Mouse (Mus musculus) CH12.LX (cell line): ENCODE data around the gene Tshz2. TPM values are rescaled to one million over a fixed set of nuclear protein-coding genes. Genes with fewer than 3 reads are reported as not detected.

Source experiments
- DNase-seq: peaks from one replicate; pipeline ENCODE4 v3.0.0-alpha.2; 2013; ENCODE audit errors: extremely low read depth
- H3K27ac ChIP-seq: 2 replicates; pipeline ENCODE4 v1.5.1; 2012; ENCODE audit warnings: low read depth, mild to moderate bottlenecking, control low read depth, moderate library complexity; ENCODE audit not compliant: insufficient read depth
- H3K27me3 ChIP-seq: replicated peaks from 2 replicates; pipeline ENCODE3; 2012; ENCODE audit warnings: inconsistent platforms
- H3K36me3 ChIP-seq, 2 experiments: replicated peaks in 1 of 2; 2 replicates each; pipeline versions ENCODE3 to v1.6.1; 2012; ENCODE audit warnings: inconsistent platforms in 1 of 2, low read length in 1 of 2, mild to moderate bottlenecking in 1 of 2, mixed read lengths in 1 of 2, moderate library complexity in 1 of 2; ENCODE audit not compliant: control insufficient read depth in 1 of 2, insufficient read depth in 1 of 2
- H3K4me1 ChIP-seq, 2 experiments: 2 replicates each; pipeline ENCODE4 v1.6.1; 2012; ENCODE audit warnings: inconsistent platforms in 1 of 2, moderate library complexity in 1 of 2; ENCODE audit not compliant: insufficient read depth in 2 of 2, control insufficient read depth in 1 of 2
- H3K4me2 ChIP-seq: 2 replicates; pipeline ENCODE4 v1.6.1; 2012; ENCODE audit warnings: low read depth, mild to moderate bottlenecking, control low read depth; ENCODE audit not compliant: poor library complexity, insufficient read depth, severe bottlenecking
- H3K4me3 ChIP-seq, 3 experiments: fragments of 150-350 bp in 1 of 3; sonication (generic) in 1 of 3; replicated peaks in 1 of 3; 2 replicates each; pipeline versions ENCODE3 to v1.5.1; 2011 to 2012; ENCODE audit warnings: low read depth in 2 of 3, low read length in 2 of 3, mild to moderate bottlenecking in 2 of 3, moderate library complexity in 2 of 3, control low read depth in 1 of 3, improper control_type of control experiment in 1 of 3, inconsistent platforms in 1 of 3, mixed read lengths in 1 of 3; ENCODE audit not compliant: poor library complexity in 1 of 3
- H3K79me2 ChIP-seq: replicated peaks from 2 replicates; pipeline ENCODE4 v1.6.1; 2012; ENCODE audit warnings: mild to moderate bottlenecking, moderate library complexity; ENCODE audit not compliant: control insufficient read depth, poor library complexity, insufficient read depth, severe bottlenecking; ENCODE audit errors: extremely low read depth
- H3K9ac ChIP-seq: 2 replicates; pipeline ENCODE4 v1.6.1; 2012; ENCODE audit warnings: low read depth, mild to moderate bottlenecking, control low read depth, moderate library complexity; ENCODE audit not compliant: insufficient read depth
- H3K9me3 ChIP-seq: replicated peaks from 2 replicates; pipeline ENCODE3; 2012; ENCODE audit warnings: low read length, inconsistent platforms, mixed read lengths
- BHLHE40 ChIP-seq: IDR thresholded peaks from 2 replicates; pipeline ENCODE4 v1.6.1; 2011; ENCODE audit warnings: mild to moderate bottlenecking, low read depth, low read length, improper control_type of control experiment
- CHD2 ChIP-seq: IDR thresholded peaks from 2 replicates; pipeline ENCODE4 v1.6.1; 2011; ENCODE audit warnings: low read length, improper control_type of control experiment
- ELF1 ChIP-seq: IDR thresholded peaks from 2 replicates; pipeline ENCODE4 v1.6.1; 2014; ENCODE audit warnings: low read depth, mild to moderate bottlenecking, inconsistent platforms, low read length, improper control_type of control experiment
- EP300 ChIP-seq: IDR thresholded peaks from 2 replicates; pipeline ENCODE4 v1.6.1; 2011; ENCODE audit warnings: low read length, improper control_type of control experiment
- ETS1 ChIP-seq: conservative IDR thresholded peaks from 2 replicates; pipeline ENCODE4 v1.6.1; 2012; ENCODE audit warnings: low read depth, mild to moderate bottlenecking, inconsistent platforms, low read length, improper control_type of control experiment, moderate library complexity
- GABPA ChIP-seq: IDR thresholded peaks from 2 replicates; pipeline ENCODE4 v1.6.1; 2012; ENCODE audit warnings: low read depth, low read length, improper control_type of control experiment, inconsistent platforms; ENCODE audit not compliant: insufficient replicate concordance
- HCFC1 ChIP-seq: IDR thresholded peaks from 2 replicates; pipeline ENCODE4 v1.6.1; 2012; ENCODE audit warnings: low read depth, mild to moderate bottlenecking, inconsistent platforms, low read length, improper control_type of control experiment
- IRF4 ChIP-seq: IDR thresholded peaks from 2 replicates; pipeline ENCODE4 v1.6.1; 2014; ENCODE audit warnings: low read depth, mild to moderate bottlenecking, inconsistent platforms, low read length, improper control_type of control experiment
- JUND ChIP-seq: conservative IDR thresholded peaks from 2 replicates; pipeline ENCODE4 v1.6.1; 2011; ENCODE audit warnings: low read depth, low read length, improper control_type of control experiment
- MAX ChIP-seq: IDR thresholded peaks from 2 replicates; pipeline ENCODE4 v1.6.1; 2011; ENCODE audit warnings: low read length, improper control_type of control experiment
- MEF2A ChIP-seq: IDR thresholded peaks from 2 replicates; pipeline ENCODE4 v1.6.1; 2014; ENCODE audit warnings: low read depth, mild to moderate bottlenecking, inconsistent platforms, low read length, improper control_type of control experiment, borderline replicate concordance
- MYC ChIP-seq: IDR thresholded peaks from 2 replicates; pipeline ENCODE4 v1.6.1; 2011; ENCODE audit warnings: low read depth, mild to moderate bottlenecking, improper control_type of control experiment, low read length
- PAX5 ChIP-seq: IDR thresholded peaks from 2 replicates; pipeline ENCODE4 v1.6.1; 2012; ENCODE audit warnings: low read length, inconsistent platforms, mixed read lengths
- RAD21 ChIP-seq: IDR thresholded peaks from 2 replicates; pipeline ENCODE4 v1.6.1; 2011; ENCODE audit warnings: low read depth, mild to moderate bottlenecking, low read length, improper control_type of control experiment, moderate library complexity
- RCOR1 ChIP-seq: conservative IDR thresholded peaks from 2 replicates; pipeline ENCODE4 v1.6.1; 2012; ENCODE audit warnings: low read depth, mild to moderate bottlenecking, inconsistent platforms, low read length, improper control_type of control experiment
- SIN3A ChIP-seq: IDR thresholded peaks from 2 replicates; pipeline ENCODE4 v1.6.1; 2012; ENCODE audit warnings: low read length, improper control_type of control experiment, inconsistent platforms
- TBP ChIP-seq: conservative IDR thresholded peaks from 2 replicates; pipeline ENCODE4 v1.6.1; 2011; ENCODE audit warnings: low read depth, low read length, improper control_type of control experiment
- TCF12 ChIP-seq: IDR thresholded peaks from 2 replicates; pipeline ENCODE4 v1.6.1; 2014; ENCODE audit warnings: low read depth, mild to moderate bottlenecking, inconsistent platforms, low read length, improper control_type of control experiment
- UBTF ChIP-seq: IDR thresholded peaks from 2 replicates; pipeline ENCODE4 v1.6.1; 2012; ENCODE audit warnings: low read depth, mild to moderate bottlenecking, inconsistent platforms, low read length, improper control_type of control experiment, moderate library complexity
- USF1 ChIP-seq: IDR thresholded peaks from 2 replicates; pipeline ENCODE4 v1.6.1; 2014; ENCODE audit warnings: low read depth, mild to moderate bottlenecking, inconsistent platforms, low read length, improper control_type of control experiment
- ZMIZ1 ChIP-seq: IDR thresholded peaks from 2 replicates; pipeline ENCODE4 v1.6.1; 2012; ENCODE audit warnings: low read depth, mild to moderate bottlenecking, inconsistent platforms, low read length, improper control_type of control experiment
- dilution Hi-C: fragments of 300-500 bp; cut with MboI; formaldehyde crosslinking; loops from 2 replicates; pipeline ENCODE4 v1.14.3; 2020; ENCODE audit warnings: low sequenced_read_pairs; ENCODE audit not compliant: extremely low pct_unique_long_range_greater_than_20kb, extremely low pct_ligation_motif_present
- in situ Hi-C: fragments of 300-500 bp; cut with MboI; formaldehyde crosslinking; loops from 3 replicates; pipeline ENCODE4 v1.14.3; 2019; ENCODE audit warnings: low sequenced_read_pairs, low pct_ligation_motif_present, low pct_unique_long_range_greater_than_20kb, mixed read lengths
- polyA plus RNA-seq: library from polyadenylated mRNA; unstranded; fragments of >175 nt; gene quantifications from 2 replicates; pipeline ENCODE4 v1.2.1, GENCODE M21; 2012; ENCODE audit warnings: low read depth; ENCODE audit not compliant: insufficient read length
- total RNA-seq, 2 experiments: library from RNA; depleted of rRNA; stranded (reverse); fragments of 300-350 nt in 1 of 2; fragments of >200 nt in 1 of 2; gene quantifications; 2 replicates each; pipeline ENCODE4 v1.2.3; 2012 to 2014

The Tshz2 gene
- total and polyA plus RNA-seq, 3 experiments = not detected

- Histone ChIP-seq H3K4me3 (no peak overlapping the region), H3K27me3 (no peaks in the 10 kb centered on the region), H3K79me2 (no peaks in the 10 kb centered on the region), H3K9me3 (peaks cover 77% of the 10 kb centered on the region), H3K36me3 (no peaks in the 10 kb centered on the region), H3K27ac (no peak overlapping the region), H3K9ac (no peak overlapping the region), H3K4me1 (no peaks in the 10 kb centered on the region), H3K4me2 (no peak overlapping the region)
- dilution Hi-C loops (no loop called here), in situ Hi-C loops (no loop called here)
- no peak for DNase-seq
- TF ChIP-seq BHLHE40 = no peak
- TF ChIP-seq HCFC1 = no peak
- TF ChIP-seq RCOR1 = no peak
- TF ChIP-seq MEF2A = no peak
- TF ChIP-seq JUND = no peak
- TF ChIP-seq PAX5 = no peak
- TF ChIP-seq ELF1 = no peak
- no peak for TF ChIP-seq IRF4
- no peak for TF ChIP-seq GABPA
- no peak for TF ChIP-seq EP300
Observed at GRCm38 (mm10) chr2:170043290-170043689, 410.5 kb downstream of the Tshz2 start.

- Histone ChIP-seq H3K4me1 (no peaks in the 10 kb centered on the region), H3K4me2 (no peak overlapping the region), H3K9me3 (peaks cover 66% of the 10 kb centered on the region), H3K79me2 (no peaks in the 10 kb centered on the region), H3K36me3 (no peaks in the 10 kb centered on the region), H3K9ac (no peak overlapping the region), H3K4me3 (no peak overlapping the region), H3K27me3 (no peaks in the 10 kb centered on the region), H3K27ac (no peak overlapping the region)
- in situ Hi-C loops (no loop called here), dilution Hi-C loops (no loop called here)
- TF ChIP-seq USF1 = no peak
- no peak for TF ChIP-seq TBP
- no peak for TF ChIP-seq GABPA
- TF ChIP-seq MYC = no peak
- TF ChIP-seq RAD21 = no peak
- TF ChIP-seq ZMIZ1 = no peak
- no peak for TF ChIP-seq BHLHE40
- TF ChIP-seq CHD2 = no peak
- TF ChIP-seq IRF4 = no peak
- no peak for TF ChIP-seq MAX
- TF ChIP-seq TCF12 = no peak
- no peak for TF ChIP-seq UBTF
- no peak for TF ChIP-seq ETS1
- no peak for TF ChIP-seq SIN3A
- DNase-seq = no peak
Observed at GRCm38 (mm10) chr2:170045896-170046295, 413.1 kb downstream of the Tshz2 start.
